Mouse (Mus musculus) lung, embryonic 14.5 days (tissue): ENCODE results near the gene Vav2. TPM values are rescaled to one million over a fixed set of nuclear protein-coding genes. Genes with fewer than 3 reads are reported as not detected.
A peak's percentile ranks its signal among the peaks of the same experiment; 100 is the strongest.

ENCODE experiments used
- ATAC-seq: fragments of 200-750 bp; cut with Nextera tagmentation; 2 replicates; pipeline ENCODE4 v1.8.0; 2017; ENCODE audit warnings: mild to moderate bottlenecking, moderate TSS enrichment, moderate library complexity; ENCODE audit not compliant: insufficient read depth
- DNase-seq: peaks from one replicate; pipeline ENCODE4 v3.0.0-alpha.2; 2015
- H3K27ac ChIP-seq: fragments of 300-500 bp; sonication (generic); 2 replicates; pipeline ENCODE4 v1.5.1; 2014; ENCODE audit warnings: low read depth, mild to moderate bottlenecking, moderate library complexity
- H3K27me3 ChIP-seq: fragments of 300-500 bp; sonication (generic); 2 replicates; pipeline ENCODE4 v1.6.1; 2014; ENCODE audit warnings: low read length, control low read depth; ENCODE audit not compliant: insufficient read depth
- H3K36me3 ChIP-seq: fragments of 300-500 bp; sonication (generic); 2 replicates; pipeline ENCODE4 v1.6.1; 2014; ENCODE audit warnings: control low read depth; ENCODE audit not compliant: insufficient read depth
- H3K4me1 ChIP-seq: fragments of 300-500 bp; sonication (generic); 2 replicates; pipeline ENCODE4 v1.6.1; 2014; ENCODE audit warnings: antibody characterized with exemption, control low read depth; ENCODE audit not compliant: insufficient read depth
- H3K4me2 ChIP-seq: fragments of 300-500 bp; sonication (generic); 2 replicates; pipeline ENCODE4 v1.6.1; 2014; ENCODE audit warnings: mild to moderate bottlenecking
- H3K4me3 ChIP-seq: fragments of 300-500 bp; sonication (generic); 2 replicates; pipeline ENCODE4 v1.5.1; 2014; ENCODE audit warnings: low read depth, low read length
- H3K9ac ChIP-seq: fragments of 300-500 bp; sonication (generic); 2 replicates; pipeline ENCODE4 v1.6.1; 2014
- H3K9me3 ChIP-seq: fragments of 300-500 bp; sonication (generic); 2 replicates; pipeline ENCODE4 v1.6.1; 2016; ENCODE audit warnings: low read depth, low read length, control low read depth
- CTCF ChIP-seq: IDR thresholded peaks from 2 replicates; pipeline ENCODE4 v1.5.1; 2016; ENCODE audit warnings: antibody characterized with exemption, low read depth
- WGBS: fragments of 180-500 bp; shearing (Covaris S2); extraction: QIAGEN DNeasy Blood & Tissue Kit; methylation state at CpG from one replicate; pipeline ENCODE4 v1.1.7; 2014; 5-methylcytosine and 5-hydroxymethylcytosine counted together
- polyA plus RNA-seq: library from polyadenylated mRNA; unstranded; fragments of >200 nt; fragmentation: Nextera tagmentation; extraction: Ambion mirVana; gene quantifications from 2 replicates; pipeline ENCODE4 v1.2.1, GENCODE M21; 2014

The Vav2 gene
- polyA plus RNA-seq, 1 experiment from 2014 or later, result 8.6 TPM

- no peak overlapping the region for H3K27ac ChIP-seq
- no peak overlapping the region for H3K4me3 ChIP-seq
- no peaks in the 10 kb centered on the region for H3K4me1 ChIP-seq
- H3K27me3 ChIP-seq, result no peaks in the 10 kb centered on the region
- no peak overlapping the region for H3K9ac ChIP-seq
- TF ChIP-seq CTCF, result no peak
- H3K9me3 ChIP-seq, result no peaks in the 10 kb centered on the region
- DNase-seq, result no peak
- no peaks in the 10 kb centered on the region for H3K36me3 ChIP-seq
- WGBS, result 89% methylated on average over 8 of the region's 8 CpGs
- ATAC-seq, result no peak
- H3K4me2 ChIP-seq, result no peak overlapping the region
Measured at GRCm38 (mm10) chr2:27352720-27353119, 74.1 kb downstream of the Vav2 start.

- Histone ChIP-seq H3K27ac (no peak overlapping the region), H3K4me1 (no peaks in the 10 kb centered on the region), H3K27me3 (no peaks in the 10 kb centered on the region), H3K9me3 (no peaks in the 10 kb centered on the region), H3K36me3 (no peaks in the 10 kb centered on the region), H3K9ac (no peak overlapping the region), H3K4me3 (no peak overlapping the region), H3K4me2 (no peak overlapping the region)
- WGBS, result 93% methylated on average over 5 of the region's 5 CpGs
- ATAC-seq, result no peak
- no peak for DNase-seq
- TF ChIP-seq CTCF, result no peak
Measured at GRCm38 (mm10) chr2:27350371-27350770, 76.5 kb downstream of the Vav2 start.

- Histone ChIP-seq H3K9ac (no peak overlapping the region; the same call in 1 of the 2 replicates), H3K27ac (no peak overlapping the region), H3K9me3 (no peaks in the 10 kb centered on the region), H3K36me3 (no peaks in the 10 kb centered on the region), H3K4me1 (no peaks in the 10 kb centered on the region), H3K27me3 (no peaks in the 10 kb centered on the region), H3K4me3 (no peak overlapping the region), H3K4me2 (peak overlapping the region; percentile 2; the same call in 1 of the 2 replicates)
- WGBS, result 22% methylated on average over 12 of the region's 12 CpGs
- TF ChIP-seq CTCF, result no peak
- no peak for ATAC-seq
- peak; percentile 41 for DNase-seq
Measured at GRCm38 (mm10) chr2:27343984-27344453, 82.8 kb downstream of the Vav2 start.

- Histone ChIP-seq H3K4me1 (no peaks in the 10 kb centered on the region), H3K4me3 (no peak overlapping the region), H3K9ac (no peak overlapping the region), H3K27me3 (no peaks in the 10 kb centered on the region), H3K27ac (no peak overlapping the region), H3K9me3 (no peaks in the 10 kb centered on the region), H3K36me3 (0 out of 2 replicates have a peak, but pooled peaks cover 2% of the 10 kb centered on the region), H3K4me2 (no peak overlapping the region)
- DNase-seq, result no peak
- no peak for ATAC-seq
- TF ChIP-seq CTCF, result no peak
- 75% methylated on average over 6 of the region's 6 CpGs for WGBS
Measured at GRCm38 (mm10) chr2:27340682-27341081, 86.2 kb downstream of the Vav2 start.

GRCm38 (mm10) chr2:27339051-27339450, 87.8 kb downstream of the Vav2 start:
- Histone ChIP-seq H3K4me1 (no peaks in the 10 kb centered on the region), H3K27ac (no peak overlapping the region), H3K27me3 (no peaks in the 10 kb centered on the region), H3K9ac (no peak overlapping the region), H3K4me2 (no peak overlapping the region), H3K36me3 (0 out of 2 replicates have a peak, but pooled peaks cover 2% of the 10 kb centered on the region), H3K4me3 (no peak overlapping the region), H3K9me3 (no peaks in the 10 kb centered on the region)
- no peak for ATAC-seq
- no peak for DNase-seq
- no peak for TF ChIP-seq CTCF
- WGBS, result 30% methylated on average over 8 of the region's 8 CpGs

- no peak for TF ChIP-seq CTCF
Measured at GRCm38 (mm10) chr2:27337261-27337660, 89.6 kb downstream of the Vav2 start.

GRCm38 (mm10) chr2:27336600-27336999, 90.2 kb downstream of the Vav2 start:
- Histone ChIP-seq H3K4me3 (no peak overlapping the region), H3K9me3 (no peaks in the 10 kb centered on the region), H3K36me3 (0 out of 2 replicates have a peak, but pooled peaks cover 2% of the 10 kb centered on the region), H3K27me3 (no peaks in the 10 kb centered on the region), H3K9ac (no peak overlapping the region), H3K4me1 (no peaks in the 10 kb centered on the region), H3K27ac (no peak overlapping the region), H3K4me2 (no peak overlapping the region)
- ATAC-seq, result no peak
- DNase-seq, result no peak
- 76% methylated on average over 9 of the region's 9 CpGs for WGBS
- no peak for TF ChIP-seq CTCF

More at GRCm38 (mm10) chr2:27337261-27337660, 89.6 kb downstream of the Vav2 start:
- Histone ChIP-seq H3K4me1 (no peaks in the 10 kb centered on the region), H3K27ac (no peak overlapping the region), H3K27me3 (no peaks in the 10 kb centered on the region), H3K4me3 (no peak overlapping the region), H3K36me3 (0 out of 2 replicates have a peak, but pooled peaks cover 2% of the 10 kb centered on the region), H3K9ac (no peak overlapping the region), H3K9me3 (no peaks in the 10 kb centered on the region), H3K4me2 (no peak overlapping the region)
- WGBS, result 57% methylated on average over 6 of the region's 6 CpGs
- DNase-seq, result no peak
- no peak for ATAC-seq
